Mouse (Mus musculus) cerebellum, adult 8-10 months (tissue): Measurements from ENCODE around the gene Ube2n.

Experiments used
- DNase-seq: peaks from one replicate; pipeline ENCODE4 v3.0.0; 2022

The Ube2n gene

GRCm38 (mm10) chr10:95514656-95515292 is at the start of gene Ube2n:
Gene Ube2n (plus strand): TSS chr10:95515145.
- peak; percentile 98 for DNase-seq

GRCm38 (mm10) chr10:95465485-95465896 is 49.5 kb upstream of the Ube2n start:
- no peak for DNase-seq

GRCm38 (mm10) chr10:95468894-95469293 is 46.1 kb upstream of the Ube2n start:
- no peak for DNase-seq

GRCm38 (mm10) chr10:95471186-95471585 is 43.8 kb upstream of the Ube2n start:
- no peak for DNase-seq

GRCm38 (mm10) chr10:95471889-95472547 is 42.9 kb upstream of the Ube2n start:
- DNase-seq, result no peak

- DNase-seq, result peak; percentile 69
Observed at GRCm38 (mm10) chr10:95475923-95476322, 39.0 kb upstream of the Ube2n start.

- DNase-seq, result no peak
Observed at GRCm38 (mm10) chr10:95477516-95477915, 37.4 kb upstream of the Ube2n start.

GRCm38 (mm10) chr10:95489653-95490052 is 25.3 kb upstream of the Ube2n start:
- DNase-seq, result no peak

GRCm38 (mm10) chr10:95494268-95494667 is 20.7 kb upstream of the Ube2n start:
- no peak for DNase-seq

- no peak for DNase-seq
Observed at GRCm38 (mm10) chr10:95501033-95501432, 13.9 kb upstream of the Ube2n start.

- peak; percentile 81 for DNase-seq
Observed at GRCm38 (mm10) chr10:95501463-95502081, 13.4 kb upstream of the Ube2n start, which contains the start of gene Mrpl42. Gene Mrpl42 (minus strand): TSS chr10:95501940.

- DNase-seq, result no peak
Observed at GRCm38 (mm10) chr10:95503443-95504235, 11.3 kb upstream of the Ube2n start.

GRCm38 (mm10) chr10:95504341-95504740 is 10.6 kb upstream of the Ube2n start:
- no peak for DNase-seq

- DNase-seq, result no peak
Observed at GRCm38 (mm10) chr10:95508126-95508525, 6.8 kb upstream of the Ube2n start.

GRCm38 (mm10) chr10:95508793-95509192 is 6.2 kb upstream of the Ube2n start:
- no peak for DNase-seq

GRCm38 (mm10) chr10:95509263-95509662 is 5.7 kb upstream of the Ube2n start:
- no peak for DNase-seq

- no peak for DNase-seq
Observed at GRCm38 (mm10) chr10:95512635-95513034, 2.3 kb upstream of the Ube2n start.

GRCm38 (mm10) chr10:95513768-95514556 is 983 bp upstream of the Ube2n start:
- peak; percentile 41 for DNase-seq

- peak; percentile 66 for DNase-seq
Observed at GRCm38 (mm10) chr10:95515293-95515931, 467 bp downstream of the Ube2n start.

- no peak for DNase-seq
Observed at GRCm38 (mm10) chr10:95517656-95518055, 2.7 kb downstream of the Ube2n start.

- DNase-seq, result no peak
Observed at GRCm38 (mm10) chr10:95525037-95525675, 10.2 kb downstream of the Ube2n start.
